In the genomic region with DNA sequence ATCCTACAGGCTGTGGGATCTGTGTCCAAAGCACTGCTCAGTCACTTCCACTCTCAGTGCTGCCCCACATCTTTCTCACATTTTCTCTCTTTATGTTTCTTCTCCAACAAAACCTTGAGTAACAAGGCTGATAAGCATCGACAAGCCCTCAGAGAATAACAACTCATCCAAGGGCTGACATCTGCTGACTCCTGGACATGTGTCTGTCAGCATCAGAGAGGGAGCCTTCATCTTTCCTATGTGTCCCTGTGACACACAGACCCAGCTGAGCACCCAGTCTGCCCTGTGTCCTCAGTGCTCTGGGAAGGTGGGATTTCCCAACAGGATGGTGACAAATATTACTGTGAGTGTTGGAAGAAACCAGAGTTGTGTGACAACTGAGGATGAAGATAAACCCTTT, we compare ENCODE assay signal across 27 mouse cellular contexts. TPM values are rescaled to one million over a fixed set of nuclear protein-coding genes. Genes with fewer than 3 reads are reported as not detected.
A peak's percentile ranks its signal among the peaks of the same experiment; 100 is the strongest.
DNase-seq lines count a peak whose midpoint lies in the region; ATAC-seq lines count a peak whose summit lies in the region.
"Had no signal": no experiment of that assay in that cellular context is flagged by ENCODE, and none has a peak within 500 bp of the region (broad histone marks: within the 10 kb centered on the region; RNA-seq: fewer than 3 reads in every experiment).

Gene Psg25, minus strand, starts transcription at position 101 of the 400 bp plus-strand sequence.

- H3K9me3 ChIP-seq in intestine, embryonic 16.5 days (ENCODE audit: control insufficient read depth, low read length): no peaks in the 10 kb centered on the region
- H3K9me3 ChIP-seq in intestine, embryonic 15.5 days: no peaks in the 10 kb centered on the region
- H3K9me3 ChIP-seq in stomach, embryonic 16.5 days (replicated peaks; ENCODE audit: control insufficient read depth, low read length): no peaks in the 10 kb centered on the region
- H3K9me3 ChIP-seq: embryonic facial prominence, embryonic 13.5 days; embryonic facial prominence, embryonic 15.5 days; forebrain, embryonic 12.5 days; G1E had no signal

- DNase-seq in right cerebral cortex, postnatal 36 days (ENCODE audit: low spot score in 2 of 2): no peak
- no peak for DNase-seq in cerebellum, adult 8-10 months
- DNase-seq: adrenal gland, adult 8-10 months; adrenal gland, postnatal 14 days; adrenal gland, postnatal 36 days; B cell, adult 2 months; cerebellum, adult 11 months; cerebellum, adult 2 months; cerebellum, adult 9-11 months; cerebellum, postnatal 14 days; cerebellum, postnatal 36 days; embryo, embryonic 11 days had no signal

- H3K4me1 ChIP-seq in intestine, embryonic 16.5 days (ENCODE audit: control insufficient read depth, insufficient read depth, low read length): peaks cover 3% of the 10 kb centered on the region; the same call in 1 of the 2 replicates
- no peaks in the 10 kb centered on the region for H3K4me1 ChIP-seq in intestine, embryonic 15.5 days (replicated peaks)
- H3K4me1 ChIP-seq in stomach, embryonic 16.5 days (ENCODE audit: control insufficient read depth, insufficient read depth, low read length): no peaks in the 10 kb centered on the region
- H3K4me1 ChIP-seq: embryonic facial prominence, embryonic 13.5 days; embryonic facial prominence, embryonic 15.5 days; forebrain, embryonic 10.5 days; forebrain, embryonic 12.5 days had no signal

- no peaks in the 10 kb centered on the region for H3K27me3 ChIP-seq in intestine, embryonic 16.5 days (replicated peaks; ENCODE audit: control insufficient read depth, insufficient read depth, low read length)
- no peaks in the 10 kb centered on the region for H3K27me3 ChIP-seq in intestine, embryonic 15.5 days (replicated peaks)
- no peaks in the 10 kb centered on the region for H3K27me3 ChIP-seq in stomach, embryonic 16.5 days (ENCODE audit: control insufficient read depth, insufficient read depth, low read length)
- H3K27me3 ChIP-seq: embryonic facial prominence, embryonic 13.5 days; embryonic facial prominence, embryonic 15.5 days; forebrain, embryonic 12.5 days; Patski had no signal

- no peaks in the 10 kb centered on the region for H3K36me3 ChIP-seq in intestine, embryonic 16.5 days (ENCODE audit: control insufficient read depth, insufficient read depth, low read length)
- no peaks in the 10 kb centered on the region for H3K36me3 ChIP-seq in intestine, embryonic 15.5 days
- no peaks in the 10 kb centered on the region for H3K36me3 ChIP-seq in stomach, embryonic 16.5 days (ENCODE audit: control insufficient read depth, insufficient read depth, low read length)
- H3K36me3 ChIP-seq: embryonic facial prominence, embryonic 13.5 days; embryonic facial prominence, embryonic 15.5 days; forebrain, embryonic 10.5 days; forebrain, embryonic 12.5 days; G1E had no signal

- H3K4me2 ChIP-seq in intestine, embryonic 16.5 days (ENCODE audit: low read depth, low read length): no peak within 1 kb of the TSS
- H3K4me2 ChIP-seq in intestine, embryonic 15.5 days (replicated peaks): no peak within 1 kb of the TSS
- H3K4me2 ChIP-seq in stomach, embryonic 16.5 days (ENCODE audit: low read depth, low read length): no peak within 1 kb of the TSS
- H3K4me2 ChIP-seq: embryonic facial prominence, embryonic 13.5 days; embryonic facial prominence, embryonic 15.5 days; forebrain, embryonic 12.5 days had no signal

- WGBS in intestine, embryonic 16.5 days: 78% methylated on average over 1 of the region's 1 CpGs
- 85% methylated on average over 1 of the region's 1 CpGs for WGBS in intestine, embryonic 15.5 days
- 94% methylated on average over 1 of the region's 1 CpGs for WGBS in stomach, embryonic 16.5 days

- H3K4me3 ChIP-seq in intestine, embryonic 16.5 days (ENCODE audit: low read length): no peak within 1 kb of the TSS
- H3K4me3 ChIP-seq in intestine, embryonic 15.5 days (replicated peaks): no peak within 1 kb of the TSS
- H3K4me3 ChIP-seq in stomach, embryonic 16.5 days (replicated peaks; ENCODE audit: low read length): no peak within 1 kb of the TSS
- H3K4me3 ChIP-seq: embryonic facial prominence, embryonic 13.5 days; embryonic facial prominence, embryonic 15.5 days; erythroblast, embryonic 14.5 days; forebrain, embryonic 10.5 days; forebrain, embryonic 12.5 days had no signal

- ATAC-seq in intestine, embryonic 16.5 days: no peak
- ATAC-seq in intestine, embryonic 15.5 days: no peak
- ATAC-seq in stomach, embryonic 16.5 days (ENCODE audit: insufficient read depth, low FRiP score): no peak
- ATAC-seq: activated CD4-positive, CD25-positive, alpha-beta regulatory T cell, adult 4 months; CD4-positive, CD25-positive, alpha-beta regulatory T cell, adult 4 months; forebrain, embryonic 14.5 days; forebrain, embryonic 16.5 days; Patski had no signal

- peak within 1 kb of the TSS; percentile 43; the same call in 1 of the 2 replicates for H3K27ac ChIP-seq in intestine, embryonic 16.5 days (ENCODE audit: low read length)
- no peak within 1 kb of the TSS for H3K27ac ChIP-seq in intestine, embryonic 15.5 days
- H3K27ac ChIP-seq in stomach, embryonic 16.5 days (ENCODE audit: low read length): peak within 1 kb of the TSS; percentile 77
- H3K27ac ChIP-seq: embryonic facial prominence, embryonic 13.5 days; embryonic facial prominence, embryonic 15.5 days; forebrain, embryonic 10.5 days; forebrain, embryonic 12.5 days had no signal

- H3K9ac ChIP-seq in intestine, embryonic 16.5 days (ENCODE audit: low read depth, low read length): no peak within 1 kb of the TSS
- no peak within 1 kb of the TSS for H3K9ac ChIP-seq in intestine, embryonic 15.5 days
- H3K9ac ChIP-seq in stomach, embryonic 16.5 days (ENCODE audit: low read length): no peak within 1 kb of the TSS
- H3K9ac ChIP-seq: embryonic facial prominence, embryonic 13.5 days; embryonic facial prominence, embryonic 15.5 days; forebrain, embryonic 12.5 days had no signal

RNA-seq across cellular contexts. Expression of gene Psg25, which starts in this region (rescaled TPM):
- 0.04 and 0.11 TPM in 2 replicates for polyA plus RNA-seq in intestine, embryonic 16.5 days (2015; fragmentation: Nextera tagmentation; extraction: Ambion mirVana)
- not detected in 2 replicates for polyA plus RNA-seq in intestine, embryonic 15.5 days (2015; fragmentation: Nextera tagmentation; extraction: Ambion mirVana)
- not detected in 2 replicates for polyA plus RNA-seq in stomach, embryonic 16.5 days (2015; fragmentation: Nextera tagmentation; extraction: Ambion mirVana)
- polyA plus RNA-seq: activated CD4-positive, CD25-positive, alpha-beta regulatory T cell, adult 4 months; CD4-positive, CD25-positive, alpha-beta regulatory T cell, adult 4 months; cerebellum, adult 2 months; embryonic facial prominence, embryonic 11.5 days; embryonic facial prominence, embryonic 13.5 days; embryonic facial prominence, embryonic 15.5 days; erythroblast, embryonic 14.5 days; forebrain, embryonic 10.5 days; forebrain, embryonic 12.5 days; forebrain, embryonic 14.5 days; forebrain, embryonic 16.5 days; G1E; Patski had no signal
